Comparison of ENCODE assay signal across 8 mouse cellular contexts in the genomic region with DNA sequence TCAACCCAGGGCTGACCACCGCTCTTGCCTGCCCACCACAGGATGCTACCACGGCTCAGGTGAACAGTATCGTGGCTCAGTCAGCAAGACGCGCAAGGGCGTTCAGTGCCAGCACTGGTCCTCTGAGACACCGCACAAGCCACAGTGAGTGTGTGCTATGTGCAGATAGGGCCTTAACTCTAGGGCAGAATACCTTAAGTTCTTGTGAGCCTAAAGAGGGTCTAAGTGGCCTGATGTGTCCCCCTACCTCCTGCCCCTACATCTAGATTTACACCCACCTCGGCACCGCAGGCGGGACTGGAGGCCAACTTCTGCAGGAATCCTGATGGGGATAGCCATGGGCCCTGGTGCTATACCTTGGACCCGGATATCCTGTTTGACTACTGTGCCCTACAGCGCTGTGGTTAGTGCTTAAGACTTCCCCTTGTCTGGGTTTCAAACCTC. TPM values are rescaled to one million over a fixed set of nuclear protein-coding genes. Genes with fewer than 3 reads are reported as not detected.
DNase-seq lines count a peak whose midpoint lies in the region; ATAC-seq and TF ChIP-seq lines count a peak whose summit lies in the region.

A gene (minus strand): TSS at position 359 of the 444 bp plus-strand sequence.

- no peak within 1 kb of the TSS for H3K4me3 ChIP-seq in layer of hippocampus, adult 2 months
- no peak within 1 kb of the TSS for H3K4me3 ChIP-seq in macrophage (ENCODE audit: inconsistent target)

- TF ChIP-seq CTCF in layer of hippocampus, adult 2 months (conservative IDR thresholded peaks at IDR 0.05) = no peak

- H3K36me3 ChIP-seq in macrophage (ENCODE audit: inconsistent target) = peaks cover 39% of the 10 kb centered on the region

- DNase-seq in layer of hippocampus, adult 2 months (ENCODE audit: low spot score in 2 of 2) = no peak
- DNase-seq in layer of hippocampus, adult 9-11 months = no peak
- DNase-seq in adrenal gland, postnatal 25 days = no peak
- DNase-seq in gastrocnemius, postnatal 10 days = no peak
- no peak for DNase-seq in urinary bladder, postnatal 14 days (ENCODE audit: low spot score)
- DNase-seq in right cerebral cortex, postnatal 36 days (ENCODE audit: low spot score in 2 of 2) = no peak

- peak; percentile 66 for ATAC-seq in inflammation-experienced regulatory T-cells, adult 6 months

- peaks cover 9% of the 10 kb centered on the region; the same call in 1 of the 2 replicates for H3K79me2 ChIP-seq in macrophage (ENCODE audit: inconsistent target)

- 15% methylated on average over 12 of the region's 12 CpGs for WGBS in macrophage (ENCODE audit: missing documents)

- H3K27ac ChIP-seq in layer of hippocampus, adult 2 months = no peak within 1 kb of the TSS
- no peak within 1 kb of the TSS for H3K27ac ChIP-seq in macrophage

RNA-seq across cellular contexts. Expression of the gene that starts here (rescaled TPM):
- 100 to 1,000 TPM in 1 of 2 experiments, 10 to 100 TPM in 1; 95.7 to 111 TPM for total RNA-seq in layer of hippocampus, adult 2 months (2021)
- 85.0 and 87.0 TPM in 2 replicates for total RNA-seq in adrenal gland, postnatal 25 days (2021)
- total RNA-seq in gastrocnemius, postnatal 10 days (2021) = 100 to 1,000 TPM; 153 to 172 TPM
- polyA plus RNA-seq in inflammation-experienced regulatory T-cells, adult 6 months (2017; shearing (Covaris generic)) = 10 to 100 TPM; 36.0 to 83.5 (median 66.3) TPM
- total RNA-seq in macrophage (2018; cell fraction: chromatin; rRNA removed) = 100 to 1,000 TPM in 18 of 26 experiments, 10 to 100 TPM in 8; 65.0 to 188 (median 134) TPM
- total RNA-seq in macrophage (2018; cell fraction: cytosol; rRNA removed) = 10 to 100 TPM; 10.6 to 23.2 (median 15.3) TPM
- total RNA-seq in macrophage (2018; cell fraction: nucleus; rRNA removed) = 100 to 1,000 TPM in 1 of 26 experiments, 10 to 100 TPM in 25; 29.7 to 102 (median 56.1) TPM
- 16.0 to 22.0 TPM (median 16.5 TPM) in 3 replicates for polyA plus RNA-seq in macrophage (2018)
